In genomic region chr7:18746189-18746860, GRCm38 (mm10) we compare ENCODE assay signal across 8 mouse cellular contexts. TPM values are rescaled to one million over a fixed set of nuclear protein-coding genes. Genes with fewer than 3 reads are reported as not detected.
DNase-seq lines count a peak whose midpoint lies in the region; ATAC-seq and TF ChIP-seq lines count a peak whose summit lies in the region.

No protein-coding gene starts in this region.

- no peak for TF ChIP-seq POLR2A in cerebellum, adult 2 months (IDR thresholded peaks at IDR 0.05; ENCODE audit: borderline replicate concordance, insufficient read depth, low read length)

- WGBS in forebrain, postnatal 0 days, result 7% methylated on average over 20 of the region's 20 CpGs
- WGBS in midbrain, embryonic 13.5 days, result 8% methylated on average over 20 of the region's 20 CpGs
- 12% methylated on average over 20 of the region's 20 CpGs for WGBS in cerebellum, adult 2 months

- H3K36me3 ChIP-seq in forebrain, postnatal 0 days (ENCODE audit: insufficient read depth), result no peaks in the 10 kb centered on the region
- H3K36me3 ChIP-seq in midbrain, embryonic 13.5 days, result no peaks in the 10 kb centered on the region

- no peak overlapping the region for H3K27ac ChIP-seq in forebrain, postnatal 0 days (ENCODE audit: low read depth, low read length)
- peak overlapping the region; percentile 47; the same call in 1 of the 2 replicates for H3K27ac ChIP-seq in midbrain, embryonic 13.5 days
- H3K27ac ChIP-seq in cerebellum, adult 2 months (ENCODE audit: insufficient read depth, low read length), result no peak overlapping the region

- H3K9me3 ChIP-seq in forebrain, postnatal 0 days (ENCODE audit: low read length), result no peaks in the 10 kb centered on the region
- H3K9me3 ChIP-seq in midbrain, embryonic 13.5 days, result no peaks in the 10 kb centered on the region

- H3K27me3 ChIP-seq in forebrain, postnatal 0 days (ENCODE audit: insufficient read depth, low read length), result no peaks in the 10 kb centered on the region
- peaks cover 11% of the 10 kb centered on the region; the same call in 1 of the 2 replicates for H3K27me3 ChIP-seq in midbrain, embryonic 13.5 days
- H3K27me3 ChIP-seq in cerebellum, adult 2 months (ENCODE audit: control insufficient read depth, insufficient read depth, low read length), result peaks cover 1% of the 10 kb centered on the region

- peak overlapping the region; percentile 43 for H3K4me2 ChIP-seq in forebrain, postnatal 0 days (ENCODE audit: low read depth)
- H3K4me2 ChIP-seq in midbrain, embryonic 13.5 days (replicated peaks), result peak overlapping the region; percentile 54

- no peak for TF ChIP-seq CTCF in forebrain, postnatal 0 days (IDR thresholded peaks at IDR 0.05; ENCODE audit: low read depth)
- no peak for TF ChIP-seq CTCF in cerebellum, adult 2 months (IDR thresholded peaks at IDR 0.05; ENCODE audit: borderline replicate concordance, insufficient read depth, low read depth, low read length)

- no peaks in the 10 kb centered on the region for H3K4me1 ChIP-seq in forebrain, postnatal 0 days (ENCODE audit: insufficient read depth)
- peaks cover 5% of the 10 kb centered on the region for H3K4me1 ChIP-seq in midbrain, embryonic 13.5 days (replicated peaks)
- no peaks in the 10 kb centered on the region for H3K4me1 ChIP-seq in cerebellum, adult 2 months (ENCODE audit: control insufficient read depth, insufficient read depth, low read length)

- H3K9ac ChIP-seq in forebrain, postnatal 0 days, result peak overlapping the region; percentile 44
- peak overlapping the region; percentile 57 for H3K9ac ChIP-seq in midbrain, embryonic 13.5 days (replicated peaks)

- no peak for ATAC-seq in forebrain, postnatal 0 days
- ATAC-seq in midbrain, embryonic 13.5 days, result peak; percentile 76

- peak; percentile 4 for DNase-seq in thymus, postnatal 14 days
- no peak for DNase-seq in thymus, postnatal 0 days (ENCODE audit: low spot score)
- no peak for DNase-seq in forebrain, postnatal 0 days
- DNase-seq in kidney, postnatal 14 days, result peak; percentile 6
- no peak for DNase-seq in left cerebral cortex, adult 9 months (ENCODE audit: low spot score in 2 of 2)
- DNase-seq in cerebellum, adult 2 months, result no peak
- no peak for DNase-seq in spleen, postnatal 36 days (ENCODE audit: low spot score in 2 of 2)

- H3K4me3 ChIP-seq in forebrain, postnatal 0 days (ENCODE audit: low read depth, low read length), result peak overlapping the region; percentile 28
- peak overlapping the region; percentile 35 for H3K4me3 ChIP-seq in midbrain, embryonic 13.5 days (replicated peaks)
- no peak overlapping the region for H3K4me3 ChIP-seq in cerebellum, adult 2 months (replicated peaks; ENCODE audit: insufficient read depth, low read depth, low read length)

RNA-seq across cellular contexts. Expression of gene Psg22, which starts 28.4 kb away (rescaled TPM):
- polyA plus RNA-seq in thymus, postnatal 0 days (2015; fragmentation: Nextera tagmentation; extraction: Ambion mirVana), result 0.19 and 0.23 TPM in 2 replicates
- total RNA-seq in forebrain, postnatal 0 days (2014; rRNA removed), result not detected in 2 replicates
- polyA plus RNA-seq in forebrain, postnatal 0 days (2015; fragmentation: Nextera tagmentation; extraction: Ambion mirVana), result not detected in 2 replicates
- polyA plus RNA-seq in midbrain, embryonic 13.5 days (2015; fragmentation: Nextera tagmentation; extraction: Ambion mirVana), result not detected in 2 replicates
- polyA plus RNA-seq in cerebellum, adult 2 months (2012; rRNA removed), result not detected in 2 replicates

RNA-seq across cellular contexts. Expression of gene Psg19, which starts 52.0 kb away (rescaled TPM):
- not detected in 2 replicates for polyA plus RNA-seq in thymus, postnatal 0 days (2015; fragmentation: Nextera tagmentation; extraction: Ambion mirVana)
- total RNA-seq in forebrain, postnatal 0 days (2014; rRNA removed), result not detected in 2 replicates
- not detected in 2 replicates for polyA plus RNA-seq in forebrain, postnatal 0 days (2015; fragmentation: Nextera tagmentation; extraction: Ambion mirVana)
- polyA plus RNA-seq in midbrain, embryonic 13.5 days (2015; fragmentation: Nextera tagmentation; extraction: Ambion mirVana), result not detected in 2 replicates
- polyA plus RNA-seq in cerebellum, adult 2 months (2012; rRNA removed), result 0.08 TPM in 1 of 2 replicates, not detected in the other

Comparison
In these comparisons a context has a peak if more than half of its experiments do, and no peak if none do; other contexts are left out.
1. DNase-seq: peak in thymus, postnatal 14 days (single experiment) and kidney, postnatal 14 days (single experiment); none in thymus, postnatal 0 days (single experiment), forebrain, postnatal 0 days (single experiment), left cerebral cortex, adult 9 months (0 of 2), cerebellum, adult 2 months (0 of 2) and spleen, postnatal 36 days (0 of 2).